In the genomic region with DNA sequence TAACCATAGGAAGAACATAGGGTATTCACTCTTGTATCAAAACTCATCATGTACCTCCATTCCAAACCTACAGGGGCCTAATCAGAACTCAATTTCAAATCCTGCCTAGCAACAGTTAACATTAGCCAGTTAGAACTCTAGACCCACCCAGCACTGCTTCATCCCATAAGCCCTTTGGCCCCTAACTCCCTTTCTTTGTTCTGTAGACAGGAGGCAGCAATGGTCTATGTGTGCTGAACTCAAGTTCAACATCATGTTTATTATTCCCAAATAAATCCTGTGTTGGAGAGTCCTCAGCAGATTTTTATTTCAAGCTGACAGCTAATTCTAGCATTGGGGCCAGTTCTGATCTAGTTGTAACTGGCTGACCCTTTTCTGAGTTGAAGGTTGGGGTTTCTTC, we compare ENCODE assay signal across 19 mouse cellular contexts.
DNase-seq lines count a peak whose midpoint lies in the region; ATAC-seq lines count a peak whose summit lies in the region.
"Had no signal": no experiment of that assay in that cellular context is flagged by ENCODE, and none has a peak within 500 bp of the region (broad histone marks: within the 10 kb centered on the region; RNA-seq: fewer than 3 reads in every experiment).

No protein-coding gene starts in this region.

- H3K4me3 ChIP-seq in kidney, embryonic 15.5 days (replicated peaks): no peak overlapping the region
- H3K4me3 ChIP-seq in stomach, embryonic 16.5 days (replicated peaks; ENCODE audit: low read length): no peak overlapping the region
- H3K4me3 ChIP-seq: embryonic facial prominence, embryonic 13.5 days; forebrain, embryonic 12.5 days; heart, embryonic 13.5 days; hindbrain, embryonic 15.5 days had no signal

- H3K27me3 ChIP-seq in kidney, embryonic 15.5 days: no peaks in the 10 kb centered on the region
- H3K27me3 ChIP-seq in stomach, embryonic 16.5 days (ENCODE audit: control insufficient read depth, insufficient read depth, low read length): no peaks in the 10 kb centered on the region
- H3K27me3 ChIP-seq: embryonic facial prominence, embryonic 13.5 days; forebrain, embryonic 12.5 days; heart, embryonic 13.5 days; hindbrain, embryonic 15.5 days had no signal

- H3K9ac ChIP-seq in kidney, embryonic 15.5 days: no peak overlapping the region
- H3K9ac ChIP-seq in stomach, embryonic 16.5 days (ENCODE audit: low read length): no peak overlapping the region
- H3K9ac ChIP-seq: embryonic facial prominence, embryonic 13.5 days; forebrain, embryonic 12.5 days; heart, embryonic 13.5 days; hindbrain, embryonic 15.5 days had no signal

- no peak overlapping the region for H3K27ac ChIP-seq in kidney, embryonic 15.5 days
- H3K27ac ChIP-seq in stomach, embryonic 16.5 days (ENCODE audit: low read length): no peak overlapping the region
- H3K27ac ChIP-seq: embryonic facial prominence, embryonic 13.5 days; forebrain, embryonic 12.5 days; heart, embryonic 13.5 days; hindbrain, embryonic 15.5 days had no signal

- no peak for DNase-seq in kidney, postnatal 25 days
- DNase-seq in lung, postnatal 10 days: peak; percentile 10
- DNase-seq in lung, postnatal 14 days: no peak
- no peak for DNase-seq in frontal cortex, postnatal 10 days (ENCODE audit: low spot score in 2 of 2)
- DNase-seq: adrenal gland, postnatal 10 days; cerebellum, adult 11 months; cerebellum, adult 8-10 months; cerebellum, postnatal 14 days; gastrocnemius, postnatal 25 days; heart, adult 11 months; heart, postnatal 36 days had no signal

- no peak overlapping the region for H3K4me2 ChIP-seq in kidney, embryonic 15.5 days
- no peak overlapping the region for H3K4me2 ChIP-seq in stomach, embryonic 16.5 days (ENCODE audit: low read depth, low read length)
- H3K4me2 ChIP-seq: embryonic facial prominence, embryonic 13.5 days; forebrain, embryonic 12.5 days; heart, embryonic 13.5 days; hindbrain, embryonic 15.5 days had no signal

- no peaks in the 10 kb centered on the region for H3K36me3 ChIP-seq in kidney, embryonic 15.5 days
- H3K36me3 ChIP-seq in stomach, embryonic 16.5 days (ENCODE audit: control insufficient read depth, insufficient read depth, low read length): no peaks in the 10 kb centered on the region
- H3K36me3 ChIP-seq: embryonic facial prominence, embryonic 13.5 days; forebrain, embryonic 12.5 days; G1E; heart, embryonic 13.5 days; hindbrain, embryonic 15.5 days had no signal

- no peaks in the 10 kb centered on the region for H3K4me1 ChIP-seq in kidney, embryonic 15.5 days
- no peaks in the 10 kb centered on the region for H3K4me1 ChIP-seq in stomach, embryonic 16.5 days (ENCODE audit: control insufficient read depth, insufficient read depth, low read length)
- H3K4me1 ChIP-seq: embryonic facial prominence, embryonic 13.5 days; forebrain, embryonic 12.5 days; heart, embryonic 13.5 days; hindbrain, embryonic 15.5 days had no signal

- no peaks in the 10 kb centered on the region for H3K9me3 ChIP-seq in kidney, embryonic 15.5 days (replicated peaks)
- H3K9me3 ChIP-seq in stomach, embryonic 16.5 days (replicated peaks; ENCODE audit: control insufficient read depth, low read length): no peaks in the 10 kb centered on the region
- H3K9me3 ChIP-seq: embryonic facial prominence, embryonic 13.5 days; forebrain, embryonic 12.5 days; G1E; heart, embryonic 13.5 days; hindbrain, embryonic 15.5 days had no signal

- 0 out of 2 replicates have a peak, but pooled peaks have one; percentile 40 for ATAC-seq in kidney, embryonic 15.5 days (replicated peaks; ENCODE audit: low FRiP score)
- peak; percentile 40; the same call in 1 of the 2 replicates for ATAC-seq in stomach, embryonic 16.5 days (ENCODE audit: insufficient read depth, low FRiP score)
- ATAC-seq: forebrain, embryonic 16.5 days had no signal
